Mouse (Mus musculus) G1E (cell line): ENCODE results near the gene S100a4.

Experiments
- CTCF ChIP-seq: IDR thresholded peaks from 2 replicates; pipeline ENCODE4 v1.5.1; 2012; ENCODE audit warnings: low read depth, low read length, inconsistent platforms, mixed read lengths
- POLR2AphosphoS5 ChIP-seq: IDR thresholded peaks from 2 replicates; pipeline ENCODE4 v1.6.1; 2012; ENCODE audit warnings: low read depth, low read length, inconsistent platforms; ENCODE audit not compliant: insufficient replicate concordance
- TAL1 ChIP-seq: conservative IDR thresholded peaks from 2 replicates; pipeline ENCODE4 v1.6.1; 2012; ENCODE audit warnings: low read depth, low read length, inconsistent platforms, mixed read lengths

- no peak for TF ChIP-seq CTCF
- TF ChIP-seq TAL1, result no peak
- TF ChIP-seq POLR2AphosphoS5, result no peak
Observed at GRCm38 (mm10) chr3:90587361-90588101, 16.0 kb upstream of the S100a4 start.
